Mouse (Mus musculus) lung, adult 2 months (tissue): ENCODE measurements around the gene Cebpb.

Source experiments
- CTCF ChIP-seq: fragments of 200-500 bp; IDR thresholded peaks from 2 replicates; pipeline ENCODE4 v1.5.1; 2011; ENCODE audit warnings: mild to moderate bottlenecking, low read length, control low read depth; ENCODE audit not compliant: insufficient read depth
- POLR2A ChIP-seq: fragments of 200-500 bp; IDR thresholded peaks from 2 replicates; pipeline ENCODE4 v1.6.1; 2011; ENCODE audit warnings: low read depth, mild to moderate bottlenecking, control low read depth, low read length, borderline replicate concordance; ENCODE audit errors: extremely low read depth

GRCm38 (mm10) chr2:167685865-167686264, 2.9 kb upstream of the Cebpb start:
- TF ChIP-seq POLR2A, result no peak
- no peak for TF ChIP-seq CTCF
